Mouse (Mus musculus) liver, postnatal 0 days (tissue): ENCODE data around the gene Cpsf4l.

Experiments
- CTCF ChIP-seq: sonication (generic); IDR thresholded peaks from 2 replicates; pipeline ENCODE4 v1.5.1; 2016; ENCODE audit warnings: antibody characterized with exemption, low read depth
- EP300 ChIP-seq: IDR thresholded peaks from 2 replicates; pipeline ENCODE4 v1.6.1; 2016; ENCODE audit warnings: antibody characterized with exemption, low read depth, mild to moderate bottlenecking

GRCm38 (mm10) chr11:113705966-113706652, 3.7 kb downstream of the Cpsf4l start:
- TF ChIP-seq CTCF (no peak), EP300 (no peak)
